ENCODE assay signal across 16 mouse cellular contexts in genomic region chr4:114642469-114642868, GRCm38 (mm10).
"Had no signal": no experiment of that assay in that cellular context is flagged by ENCODE, and none has a peak within 500 bp of the region (broad histone marks: within the 10 kb centered on the region; RNA-seq: fewer than 3 reads in every experiment).

No protein-coding gene starts in this region.

- H3K9me3 ChIP-seq: neural tube, embryonic 13.5 days; neural tube, embryonic 15.5 days; stomach, embryonic 15.5 days had no signal

- H3K36me3 ChIP-seq: neural tube, embryonic 13.5 days; neural tube, embryonic 15.5 days; stomach, embryonic 15.5 days had no signal

- H3K9ac ChIP-seq: neural tube, embryonic 13.5 days; neural tube, embryonic 15.5 days; stomach, embryonic 15.5 days had no signal

- H3K4me1 ChIP-seq: neural tube, embryonic 15.5 days; stomach, embryonic 15.5 days had no signal

- H3K27ac ChIP-seq: neural tube, embryonic 13.5 days; neural tube, embryonic 15.5 days; stomach, embryonic 15.5 days; stomach, postnatal 0 days had no signal

- H3K4me3 ChIP-seq: neural tube, embryonic 13.5 days; neural tube, embryonic 15.5 days; stomach, embryonic 15.5 days had no signal

- DNase-seq: retina, postnatal 1 day; right cerebral cortex, adult 18-20 months; right cerebral cortex, postnatal 14 days; right cerebral cortex, postnatal 25 days; right cerebral cortex, postnatal 4 days; spleen, adult 18-20 months; thymus, adult 18-20 months; thymus, adult 2 months; thymus, postnatal 14 days; thymus, postnatal 25 days; thymus, postnatal 36 days; thymus, postnatal 4 days had no signal

- H3K27me3 ChIP-seq: stomach, embryonic 15.5 days had no signal

- H3K4me2 ChIP-seq: neural tube, embryonic 13.5 days; neural tube, embryonic 15.5 days; stomach, embryonic 15.5 days had no signal
